Mouse (Mus musculus) heart, adult 18-20 months (tissue): ENCODE measurements around the gene Ksr1. TPM values are rescaled to one million over a fixed set of nuclear protein-coding genes. Genes with fewer than 3 reads are reported as not detected.

ENCODE experiments used
- DNase-seq, 2 experiments: peaks; one replicate each; pipeline ENCODE4 v3.0.0; 2021 to 2022; ENCODE audit warnings: mixed read lengths in 1 of 2
- total RNA-seq, 2 experiments: library from RNA; stranded (reverse); gene quantifications; 2 replicates each; pipeline ENCODE4 v1.2.3; 2021

Gene Ksr1
- total RNA-seq, 2 experiments from 2014 or later = 5.7 to 5.8 TPM

DNA sequence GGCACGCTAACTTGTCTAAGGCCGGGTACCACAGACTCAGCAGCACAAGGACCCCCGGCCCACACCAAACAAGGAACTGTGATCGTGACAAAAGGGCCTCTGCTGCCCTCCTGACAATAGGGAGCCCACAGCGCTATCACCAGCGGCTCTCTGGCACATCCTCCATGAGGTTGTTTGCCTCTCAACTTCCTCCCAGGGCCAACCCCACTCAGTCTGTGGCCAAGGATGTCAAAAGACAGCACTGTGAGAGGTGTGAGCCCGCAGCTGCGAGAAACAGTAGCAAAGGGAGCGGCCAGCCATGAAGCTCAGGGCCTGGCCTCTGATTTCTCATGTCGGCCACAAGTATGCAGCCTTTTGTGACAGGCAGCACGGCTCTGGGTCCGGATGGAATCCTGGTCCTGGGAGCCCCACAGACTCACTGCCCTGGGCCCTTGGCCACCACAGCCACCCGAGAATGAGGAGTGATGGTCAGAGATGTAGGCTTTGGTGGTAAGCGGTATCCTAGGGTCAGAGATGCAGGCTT lies 104.2 kb downstream of the Ksr1 start:
- no peak for DNase-seq

DNA sequence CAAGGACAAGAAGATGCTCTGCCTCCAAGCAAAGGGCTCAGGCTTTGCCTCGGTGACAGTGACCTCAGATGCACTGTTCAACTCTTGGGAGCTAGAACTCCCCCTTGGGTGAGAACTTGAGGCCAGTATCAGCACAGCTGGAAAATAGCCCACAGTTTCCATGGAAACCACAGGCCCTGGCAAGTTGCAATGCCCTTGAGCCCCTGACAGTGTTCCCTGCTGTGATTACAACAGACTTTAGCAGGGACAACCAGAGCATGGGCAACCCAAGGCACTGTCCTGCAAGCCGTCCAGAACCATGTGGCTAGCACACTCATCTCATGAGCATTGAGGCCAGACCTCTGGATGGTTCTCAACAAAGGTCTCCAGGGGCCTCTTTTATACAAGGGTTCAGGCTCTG lies 106.7 kb downstream of the Ksr1 start:
- peak; percentile 69 to 82 for DNase-seq

- no peak for DNase-seq
Measured at GRCm38 (mm10) chr11:79037555-79037954, 108.7 kb downstream of the Ksr1 start.

DNA sequence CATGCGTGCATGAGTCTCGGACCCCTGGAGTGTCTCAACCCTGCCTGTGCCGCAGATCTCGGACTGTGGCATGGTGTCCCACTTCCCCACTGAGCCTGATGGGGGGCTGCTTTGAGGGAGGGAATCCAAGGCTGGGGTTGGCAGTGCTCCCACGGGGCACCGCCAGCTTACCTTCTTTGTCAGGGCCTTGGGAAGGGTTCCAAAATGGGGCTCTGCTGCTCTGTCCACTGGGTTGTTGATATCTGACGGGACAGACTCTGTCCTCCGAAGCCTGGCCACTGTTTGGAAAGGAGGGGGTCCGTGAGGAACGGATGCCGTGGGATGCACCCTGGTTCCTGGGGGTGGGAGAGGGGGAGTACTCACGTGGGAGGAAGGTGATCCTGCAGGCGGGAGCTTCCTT lies 109.9 kb downstream of the Ksr1 start:
- DNase-seq = no peak

- DNase-seq = no peak
Measured at GRCm38 (mm10) chr11:79033636-79034035, 112.6 kb downstream of the Ksr1 start.

DNA sequence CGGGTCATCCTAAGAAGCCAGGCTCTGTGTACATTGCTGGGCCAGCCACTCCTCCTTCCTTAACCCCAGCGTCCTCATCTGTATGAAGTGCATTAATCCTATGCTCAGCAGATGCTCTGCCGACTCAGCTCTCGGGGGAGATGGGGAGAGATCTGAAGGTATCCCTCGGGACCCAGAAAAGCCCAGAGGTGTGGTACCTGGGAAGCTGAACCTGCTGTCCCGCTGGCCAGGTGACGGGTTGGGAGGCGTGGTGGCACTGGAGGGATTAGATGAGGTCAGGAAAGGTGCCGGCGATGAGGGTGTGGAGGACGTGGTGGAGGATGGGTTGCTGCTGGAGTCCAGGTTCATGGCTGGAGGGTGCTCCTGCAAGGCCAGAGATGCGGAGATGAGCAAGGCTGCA lies 113.2 kb downstream of the Ksr1 start:
- DNase-seq = no peak

- peak in 1 of 2 experiments; percentile 34 for DNase-seq
Measured at GRCm38 (mm10) chr11:79031452-79031746, 114.8 kb downstream of the Ksr1 start.

DNA sequence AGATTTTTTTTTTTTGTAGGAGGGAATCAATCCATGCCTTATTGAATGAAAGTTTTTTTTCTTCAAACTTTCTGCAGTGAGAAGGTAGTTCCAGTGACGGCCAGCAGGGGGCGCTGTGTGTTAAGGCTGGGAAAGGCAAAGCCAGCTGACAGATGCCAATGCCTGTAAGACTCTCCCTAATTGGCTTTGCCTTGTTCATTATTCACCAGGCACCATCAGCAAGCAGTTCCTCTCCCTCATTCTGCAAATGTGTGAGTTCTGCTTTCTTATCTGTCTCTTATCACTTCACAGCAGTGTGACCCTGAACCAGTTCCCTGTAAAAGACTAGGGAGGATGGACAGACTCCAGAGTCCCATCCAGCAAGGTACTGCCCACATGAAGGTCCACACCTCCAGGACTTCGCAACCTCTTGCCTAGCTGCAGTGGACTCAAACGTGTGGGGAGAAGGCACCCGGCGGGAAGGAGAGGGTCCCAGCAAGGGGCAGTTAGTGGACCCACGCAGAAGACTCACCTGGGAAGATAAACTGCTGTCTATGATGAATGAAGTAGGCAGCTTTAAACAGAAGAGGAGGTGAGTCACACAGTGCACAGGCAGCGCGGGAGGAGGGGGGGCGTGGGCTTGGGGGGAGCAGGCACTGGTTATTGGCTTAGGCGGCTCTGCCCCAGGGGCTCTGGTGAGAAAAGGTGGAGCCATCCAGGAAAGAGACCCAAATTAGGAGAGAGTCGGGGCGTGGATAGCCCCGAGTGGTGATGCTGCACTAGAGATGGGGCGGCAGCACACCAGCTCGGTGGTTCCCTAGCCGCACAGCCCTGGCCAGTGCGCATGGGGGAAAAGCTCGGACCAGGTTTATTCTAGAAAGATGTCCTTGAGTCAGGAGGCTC lies 115.4 kb downstream of the Ksr1 start:
- DNase-seq = peak; percentile 79 to 97

- DNase-seq = no peak
Measured at GRCm38 (mm10) chr11:79023751-79024150, 122.5 kb downstream of the Ksr1 start.

- peak; percentile 40 to 63 for DNase-seq
Measured at GRCm38 (mm10) chr11:79023342-79023741, 122.9 kb downstream of the Ksr1 start.

DNA sequence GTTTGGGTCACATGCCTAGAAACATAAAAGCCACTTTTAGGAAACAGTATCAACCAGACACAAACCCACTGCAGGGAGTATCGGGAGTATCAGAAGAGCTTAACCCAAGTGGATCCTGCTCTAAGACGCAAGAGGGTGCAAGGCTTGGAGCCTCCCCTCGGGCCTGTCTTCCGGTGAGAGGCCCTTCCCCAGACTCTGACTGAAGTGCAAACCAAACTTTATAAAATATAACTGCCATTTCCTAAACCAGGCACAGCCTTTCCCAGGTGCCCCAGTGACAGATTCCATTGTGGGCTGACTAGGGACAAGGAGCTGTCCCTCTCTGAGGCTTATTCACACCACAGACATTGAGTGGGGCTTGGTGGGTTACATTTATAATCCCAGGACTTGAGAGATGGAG lies 123.4 kb downstream of the Ksr1 start:
- no peak for DNase-seq

GRCm38 (mm10) chr11:79020535-79021045 lies 125.6 kb downstream of the Ksr1 start:
- no peak for DNase-seq

GRCm38 (mm10) chr11:79019839-79020534 lies 126.2 kb downstream of the Ksr1 start:
- peak; percentile 35 to 72 for DNase-seq

DNA sequence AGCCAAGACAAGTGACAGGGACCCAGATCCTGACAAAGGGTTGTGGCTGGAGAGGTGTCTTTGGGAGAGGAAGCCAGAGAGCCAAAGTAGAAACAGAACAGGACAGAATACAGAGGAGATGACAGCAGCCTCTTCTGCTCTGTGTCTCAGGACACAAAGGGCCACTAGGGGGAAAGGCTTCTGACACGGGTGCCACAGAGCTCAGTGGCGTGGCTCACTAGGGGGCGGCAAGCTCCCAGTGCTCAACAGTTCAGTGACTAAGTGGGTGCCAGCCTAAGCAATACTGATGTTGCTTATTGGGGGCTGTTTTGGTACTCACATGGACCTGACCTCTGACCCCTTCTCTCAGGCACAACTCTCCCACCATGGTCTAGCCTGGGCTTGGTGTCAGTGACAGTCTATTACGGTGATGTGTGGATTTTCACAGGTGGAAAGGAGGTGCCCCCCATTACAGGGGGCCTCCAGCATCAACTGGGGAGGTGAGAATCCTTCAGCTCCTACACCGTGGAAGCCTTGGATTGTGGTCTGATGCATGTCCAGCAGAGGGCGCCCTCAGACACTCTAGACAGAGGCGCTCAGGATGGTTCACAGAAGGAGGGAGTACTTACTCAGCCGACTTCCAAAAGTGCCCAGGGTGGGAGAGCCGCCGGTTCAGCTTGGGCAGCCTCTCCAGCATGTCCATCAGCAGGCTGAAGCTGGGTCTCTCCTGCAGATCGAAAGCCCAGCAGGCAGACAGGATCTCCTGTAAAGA lies 127.1 kb downstream of the Ksr1 start:
- DNase-seq = peak; percentile 66 to 91

GRCm38 (mm10) chr11:79017161-79017606 lies 129.0 kb downstream of the Ksr1 start:
- DNase-seq = no peak

DNA sequence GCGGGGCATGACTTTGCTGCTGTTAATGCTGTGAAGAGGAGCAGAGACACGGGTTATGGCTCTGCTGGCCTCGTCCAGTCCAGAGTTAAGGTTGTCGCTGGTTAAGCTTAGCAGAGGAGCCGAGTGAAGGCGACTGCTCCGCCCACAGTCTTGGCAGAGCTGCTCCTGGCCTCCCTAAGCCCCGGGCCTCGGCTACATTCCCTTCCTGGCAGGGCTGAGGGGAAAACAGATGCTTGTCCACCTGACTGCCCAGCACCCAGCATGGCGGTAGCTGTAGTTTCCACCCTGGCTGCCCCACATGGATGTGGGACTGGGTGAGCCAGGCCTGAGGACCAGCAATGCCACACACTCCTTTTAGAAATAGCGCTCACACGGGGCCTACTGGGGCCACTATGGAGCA lies 130.0 kb downstream of the Ksr1 start:
- no peak for DNase-seq

GRCm38 (mm10) chr11:79015660-79016215 lies 130.5 kb downstream of the Ksr1 start:
- DNase-seq = no peak

- DNase-seq = no peak
Measured at GRCm38 (mm10) chr11:79014602-79015325, 131.4 kb downstream of the Ksr1 start.

- DNase-seq = no peak
Measured at GRCm38 (mm10) chr11:79013806-79014205, 132.4 kb downstream of the Ksr1 start.

DNA sequence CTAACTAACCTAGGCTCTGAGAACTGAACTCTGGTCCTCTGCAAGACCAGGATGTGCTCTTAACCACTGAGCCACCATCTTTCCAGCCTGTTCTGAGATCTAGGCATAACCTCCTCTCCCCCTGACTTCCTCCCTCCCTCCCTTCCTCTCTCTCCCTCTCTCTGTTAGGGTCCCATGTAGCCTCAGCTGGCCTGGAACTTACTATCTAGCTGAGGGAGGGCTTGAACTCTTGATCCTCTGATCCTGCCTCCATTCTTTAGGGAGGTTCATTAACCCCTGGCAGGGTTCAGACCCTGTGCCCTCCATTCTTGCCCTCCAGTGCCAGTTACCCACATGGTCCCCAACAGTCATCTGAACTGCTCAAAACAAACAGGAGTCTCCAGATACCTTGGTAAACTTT lies 133.2 kb downstream of the Ksr1 start:
- no peak for DNase-seq

DNA sequence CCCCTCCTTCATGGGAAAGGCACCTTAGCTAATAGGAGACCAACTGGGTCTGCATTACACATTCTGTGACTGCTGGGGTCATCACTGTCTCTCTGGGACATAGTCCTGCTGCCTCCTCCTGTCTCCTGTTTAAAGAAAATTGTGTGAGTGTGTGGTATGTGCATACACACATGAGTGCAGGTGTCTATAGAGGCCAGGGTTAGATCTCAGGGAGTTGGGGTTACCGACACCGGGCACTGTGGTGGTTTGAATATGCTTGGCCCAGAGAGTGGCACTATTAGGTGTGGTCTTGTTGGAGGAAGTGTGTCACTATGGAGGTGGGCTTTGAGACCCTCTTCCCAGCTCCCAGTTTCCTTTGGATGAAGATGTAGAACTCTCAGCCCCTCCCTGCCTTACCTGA lies 133.7 kb downstream of the Ksr1 start:
- no peak for DNase-seq
